Mouse (Mus musculus) layer of hippocampus, adult 9-11 months (tissue): ENCODE results near the gene Krt31.
A peak's percentile ranks its signal among the peaks of the same experiment; 100 is the strongest.

Experiments used
- DNase-seq: peaks from one replicate; pipeline ENCODE4 v3.0.0; 2022

Gene Krt31

DNA sequence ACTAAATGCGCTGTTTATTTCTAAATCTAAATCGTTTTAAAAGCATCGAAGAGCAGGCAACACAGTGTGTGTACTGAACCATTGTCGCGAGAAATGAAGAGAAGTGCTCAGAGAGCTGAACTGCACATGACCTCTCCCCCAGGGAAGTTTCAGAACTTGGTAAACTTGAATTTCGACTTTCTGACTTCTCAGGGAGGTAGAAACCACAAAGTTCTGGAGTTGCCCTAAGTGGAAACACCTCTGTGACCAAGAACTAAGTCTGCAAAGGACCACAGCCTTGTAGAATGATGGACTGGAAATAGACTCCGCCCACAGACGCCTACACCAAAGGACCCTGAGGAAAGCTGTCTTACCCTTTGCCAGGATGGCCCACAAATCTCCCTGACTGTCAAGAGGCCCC is 44.4 kb downstream of the Krt31 start:
- no peak for DNase-seq

- DNase-seq = peak; percentile 58
These were observed 45.5 kb downstream of the Krt31 start for GRCm38 (mm10) chr11:100004846-100005245.

DNA sequence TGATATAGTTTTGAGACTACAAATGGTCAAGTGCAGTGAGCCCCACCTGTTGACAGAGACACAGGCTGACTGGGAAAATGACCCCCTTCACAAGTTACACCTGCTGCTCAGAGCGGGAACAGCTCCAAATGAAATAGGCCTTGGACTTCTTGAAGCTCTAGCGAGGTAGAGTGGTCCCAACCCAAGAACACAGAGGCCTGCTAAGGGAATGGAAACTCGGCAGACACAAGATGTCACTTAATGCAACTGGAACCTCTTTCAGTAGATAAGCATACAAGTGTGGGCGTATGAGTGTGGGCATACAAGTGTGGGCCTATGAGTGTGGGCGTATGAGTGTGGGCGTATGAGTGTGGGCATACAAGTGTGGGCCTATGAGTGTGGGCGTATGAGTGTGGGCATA is 51.3 kb downstream of the Krt31 start:
- no peak for DNase-seq
